2 mouse cellular contexts compared by ENCODE assay signal in the genomic region with DNA sequence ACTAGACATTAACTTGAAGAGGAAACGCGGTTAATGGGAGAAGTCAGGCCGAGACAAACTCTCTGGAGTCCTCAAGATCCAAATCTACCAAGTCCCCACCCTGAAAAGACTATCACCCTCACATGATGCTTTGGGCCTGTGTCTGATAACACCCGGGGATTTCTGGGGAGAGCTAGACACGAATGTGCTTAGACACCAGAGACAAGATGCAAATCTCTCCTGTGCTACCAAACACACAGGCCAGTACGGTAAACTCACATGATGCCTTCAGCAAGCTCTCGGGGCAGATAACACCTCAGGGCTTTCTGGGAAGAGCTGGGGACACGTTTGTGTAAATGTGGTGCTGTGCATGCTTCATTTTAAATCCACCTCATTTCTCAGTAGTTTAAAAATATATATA.
TF ChIP-seq lines count a peak whose summit lies in the region.

No protein-coding gene starts in this region.

TF ChIP-seq in CH12.LX, 34 proteins besides CTCF, POLR2A, EP300 and RAD21:
- TF ChIP-seq ETS1 (conservative IDR thresholded peaks at IDR 0.05; ENCODE audit: low read depth, low read length) (peak; percentile 35; the same call in 1 of the 2 replicates), MAZ (IDR thresholded peaks at IDR 0.05; ENCODE audit: low read depth, low read length) (no peak), BHLHE40 (IDR thresholded peaks at IDR 0.05; ENCODE audit: low read depth, low read length) (peak; percentile 49)
TF ChIP-seq in CH12.LX: peak in this region for 2.

TF ChIP-seq in MEL, 35 proteins besides CTCF, POLR2A, EP300 and RAD21:
- TF ChIP-seq GABPA (IDR thresholded peaks at IDR 0.05; ENCODE audit: low read depth, low read length) (no peak), USF2 (IDR thresholded peaks at IDR 0.05; ENCODE audit: borderline replicate concordance in 1 of 2, insufficient read depth in 1 of 2, low read depth in 1 of 2, low read length in 2 of 2) (no peak), MXI1 (IDR thresholded peaks at IDR 0.05; ENCODE audit: low read depth, low read length) (peak; percentile 39; the same call in 1 of the 2 replicates), GATA1 (IDR thresholded peaks at IDR 0.05; ENCODE audit: low read depth, low read length) (peak; percentile 50), BHLHE40 (IDR thresholded peaks at IDR 0.05; ENCODE audit: borderline replicate concordance, low read depth, low read length) (peak; percentile 79), USF1 (IDR thresholded peaks at IDR 0.05; ENCODE audit: low read depth, low read length) (peak; percentile 69), TCF12 (IDR thresholded peaks at IDR 0.05; ENCODE audit: low read depth, low read length) (peak; percentile 66), SIN3A (IDR thresholded peaks at IDR 0.05; ENCODE audit: low read length) (peak; percentile 41), ETS1 (IDR thresholded peaks at IDR 0.05; ENCODE audit: low read depth, low read length) (peak; percentile 66; the same call in 1 of the 2 replicates), NRF1 (IDR thresholded peaks at IDR 0.05; ENCODE audit: insufficient read depth, low read depth, low read length, poor library complexity, severe bottlenecking) (no peak)
